Mouse (Mus musculus): ENCODE measurements around the gene Mettl16. TPM values are rescaled to one million over a fixed set of nuclear protein-coding genes. Genes with fewer than 3 reads are reported as not detected.

Mettl16 gene
- polyA plus RNA-seq, 1 experiment from 2014 or later, result 55.2 TPM

DNA sequence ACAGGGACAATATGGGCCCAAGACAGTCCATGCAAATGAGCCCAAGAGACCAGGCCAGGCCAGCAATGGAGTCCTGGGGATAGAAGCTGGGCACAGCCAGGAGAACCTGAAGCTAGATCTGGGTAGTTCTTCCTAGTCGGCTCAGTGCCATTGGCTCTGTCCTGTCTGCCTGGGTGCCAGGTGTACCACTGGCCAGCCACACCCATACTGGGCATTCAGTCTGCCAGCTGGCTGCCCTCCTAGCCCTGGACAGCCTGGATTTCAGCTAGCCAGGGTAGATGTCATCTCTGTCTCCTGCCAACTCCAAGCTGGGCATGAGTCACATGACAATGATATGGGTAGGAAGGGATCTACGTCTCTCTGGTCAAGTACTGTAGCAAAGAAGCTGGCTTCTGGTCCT, 96.6 kb downstream of the Mettl16 start:
- Histone ChIP-seq H3K4me2 (no peak overlapping the region), H3K4me1 (peaks cover 31% of the 10 kb centered on the region), H3K27me3 (replicated peaks) (no peaks in the 10 kb centered on the region), H3K4me3 (no peak overlapping the region), H3K27ac (no peak overlapping the region), H3K36me3 (replicated peaks) (peaks cover 18% of the 10 kb centered on the region), H3K9me3 (no peaks in the 10 kb centered on the region), H3K9ac (no peak overlapping the region)
- no peak for ATAC-seq (replicated peaks)
- 90% methylated on average over 2 of the region's 2 CpGs for WGBS

GRCm38 (mm10) chr11:74868046-74868760, 97.6 kb downstream of the Mettl16 start:
- Histone ChIP-seq H3K4me3 (no peak overlapping the region), H3K27me3 (replicated peaks) (no peaks in the 10 kb centered on the region), H3K4me2 (no peak overlapping the region), H3K36me3 (replicated peaks) (peaks cover 18% of the 10 kb centered on the region), H3K9ac (no peak overlapping the region), H3K27ac (peak overlapping the region; percentile 80; the same call in 1 of the 2 replicates), H3K4me1 (peaks cover 31% of the 10 kb centered on the region), H3K9me3 (no peaks in the 10 kb centered on the region)
- 87% methylated on average over 13 of the region's 13 CpGs for WGBS
- no peak for ATAC-seq (replicated peaks)

- Histone ChIP-seq H3K27me3 (replicated peaks) (no peaks in the 10 kb centered on the region), H3K4me1 (peaks cover 31% of the 10 kb centered on the region), H3K4me2 (0 out of 2 replicates have a peak overlapping the region, but pooled peaks have one; percentile 0), H3K9ac (no peak overlapping the region), H3K9me3 (no peaks in the 10 kb centered on the region), H3K27ac (peak overlapping the region; percentile 80), H3K36me3 (replicated peaks) (peaks cover 13% of the 10 kb centered on the region), H3K4me3 (no peak overlapping the region)
- peak; percentile 82 for ATAC-seq (replicated peaks)
- 64% methylated on average over 6 of the region's 6 CpGs for WGBS
Observed at GRCm38 (mm10) chr11:74869603-74870002, 99.0 kb downstream of the Mettl16 start.

- peak overlapping the region; percentile 80 for H3K27ac ChIP-seq
- H3K4me2 ChIP-seq, result no peak overlapping the region
- H3K9ac ChIP-seq, result no peak overlapping the region
Observed at GRCm38 (mm10) chr11:74870544-74870943, 99.9 kb downstream of the Mettl16 start.

DNA sequence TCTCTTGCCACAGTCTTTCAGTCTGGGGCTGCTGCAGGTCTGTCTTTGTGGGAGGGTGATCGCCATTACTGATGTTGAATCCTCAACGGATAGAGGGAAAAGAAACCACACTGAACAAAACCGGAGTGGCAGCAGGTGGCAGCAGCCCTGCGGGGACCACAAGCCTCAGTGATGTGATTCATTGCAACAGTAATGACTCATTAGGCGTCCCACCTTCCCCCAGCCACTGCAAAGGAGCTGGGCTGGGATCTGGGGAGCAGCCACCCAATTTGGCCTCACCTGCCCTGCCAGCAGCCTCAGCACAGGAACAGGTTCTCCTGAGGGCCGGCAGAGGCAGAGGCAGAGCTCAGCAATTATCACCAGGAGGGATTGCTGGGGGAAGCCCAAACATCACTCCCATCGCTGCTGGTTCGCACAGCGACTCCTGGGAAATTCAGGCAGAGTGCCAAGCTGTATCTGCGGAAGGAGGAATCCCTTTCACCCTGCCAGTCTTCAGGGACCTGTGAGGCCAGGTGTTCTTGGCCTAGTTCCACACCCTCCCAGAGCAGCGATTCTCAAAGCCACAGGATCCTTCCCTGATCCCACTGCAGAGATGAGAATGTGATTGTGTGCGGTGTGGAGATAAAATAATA, 100.5 kb downstream of the Mettl16 start:
- peak overlapping the region; percentile 30; the same call in 1 of the 2 replicates for H3K4me2 ChIP-seq
- H3K27ac ChIP-seq, result peak overlapping the region; percentile 80
- no peaks in the 10 kb centered on the region for H3K27me3 ChIP-seq (replicated peaks)
- peak overlapping the region; percentile 38 for H3K9ac ChIP-seq
- WGBS, result 14% methylated on average over 12 of the region's 12 CpGs
- no peak overlapping the region for H3K4me3 ChIP-seq
- no peak for ATAC-seq (replicated peaks)
- H3K9me3 ChIP-seq, result no peaks in the 10 kb centered on the region
- H3K4me1 ChIP-seq, result peaks cover 35% of the 10 kb centered on the region
- peaks cover 6% of the 10 kb centered on the region for H3K36me3 ChIP-seq (replicated peaks)

More at GRCm38 (mm10) chr11:74870544-74870943, 99.9 kb downstream of the Mettl16 start:
- no peaks in the 10 kb centered on the region for H3K9me3 ChIP-seq
- no peak for ATAC-seq (replicated peaks)
- H3K36me3 ChIP-seq (replicated peaks), result peaks cover 6% of the 10 kb centered on the region
- no peak overlapping the region for H3K4me3 ChIP-seq
- 78% methylated on average over 4 of the region's 4 CpGs for WGBS
- no peaks in the 10 kb centered on the region for H3K27me3 ChIP-seq (replicated peaks)
- H3K4me1 ChIP-seq, result peaks cover 31% of the 10 kb centered on the region

- Histone ChIP-seq H3K27me3 (replicated peaks) (no peaks in the 10 kb centered on the region), H3K4me1 (peaks cover 38% of the 10 kb centered on the region)
- 72% methylated on average over 3 of the region's 3 CpGs for WGBS
Observed at GRCm38 (mm10) chr11:74874630-74875029, 104.0 kb downstream of the Mettl16 start.

GRCm38 (mm10) chr11:74876801-74877200, 106.2 kb downstream of the Mettl16 start:
- H3K4me1 ChIP-seq, result peaks cover 20% of the 10 kb centered on the region
- H3K27me3 ChIP-seq (replicated peaks), result no peaks in the 10 kb centered on the region
- no peak overlapping the region for H3K9ac ChIP-seq
- H3K4me2 ChIP-seq, result peak overlapping the region; percentile 39
- H3K27ac ChIP-seq, result peak overlapping the region; percentile 82
- WGBS, result 0% methylated on average over 9 of the region's 9 CpGs
- no peaks in the 10 kb centered on the region for H3K9me3 ChIP-seq
- ATAC-seq (replicated peaks), result peak; percentile 90
- no peaks in the 10 kb centered on the region for H3K36me3 ChIP-seq (replicated peaks)
- peak overlapping the region; percentile 11 for H3K4me3 ChIP-seq

More at GRCm38 (mm10) chr11:74874630-74875029, 104.0 kb downstream of the Mettl16 start:
- Histone ChIP-seq H3K27ac (no peak overlapping the region), H3K4me2 (no peak overlapping the region), H3K36me3 (replicated peaks) (no peaks in the 10 kb centered on the region), H3K9ac (no peak overlapping the region), H3K4me3 (no peak overlapping the region), H3K9me3 (no peaks in the 10 kb centered on the region)
- no peak for ATAC-seq (replicated peaks)

Small RNAs within 50 kb of the gene (microRNA-seq; reads per million reads assigned to microRNA genes)
- gene Mir6926, result not detected

Other genes starting within 250 kb of the Mettl16 start
- 14.5 and 15.8 TPM in 2 replicates for gene Rap1gap2, start 159.9 kb upstream of the Mettl16 start, polyA plus RNA-seq (2015; fragmentation: Nextera tagmentation; extraction: Ambion mirVana)
- gene Ccdc92b, start 151.2 kb upstream of the Mettl16 start, polyA plus RNA-seq (2015; fragmentation: Nextera tagmentation; extraction: Ambion mirVana), result 3.3 and 4.0 TPM in 2 replicates
- gene Cluh, start 121.3 kb upstream of the Mettl16 start, polyA plus RNA-seq (2015; fragmentation: Nextera tagmentation; extraction: Ambion mirVana), result 18.2 TPM in 2 replicates
- 45.0 and 47.9 TPM in 2 replicates for gene Pafah1b1, start 46.2 kb upstream of the Mettl16 start, polyA plus RNA-seq (2015; fragmentation: Nextera tagmentation; extraction: Ambion mirVana)
- gene Mnt, start 60.1 kb downstream of the Mettl16 start, polyA plus RNA-seq (2015; fragmentation: Nextera tagmentation; extraction: Ambion mirVana), result 9.9 and 10.2 TPM in 2 replicates
- 31.2 and 33.9 TPM in 2 replicates for gene Sgsm2, start 126.2 kb downstream of the Mettl16 start, polyA plus RNA-seq (2015; fragmentation: Nextera tagmentation; extraction: Ambion mirVana)
- gene Tsr1, start 127.2 kb downstream of the Mettl16 start, polyA plus RNA-seq (2015; fragmentation: Nextera tagmentation; extraction: Ambion mirVana), result 26.3 and 28.6 TPM in 2 replicates
- 16.0 and 17.1 TPM in 2 replicates for gene Smg6, start 155.0 kb downstream of the Mettl16 start, polyA plus RNA-seq (2015; fragmentation: Nextera tagmentation; extraction: Ambion mirVana)
- gene Srr, start 155.1 kb downstream of the Mettl16 start, polyA plus RNA-seq (2015; fragmentation: Nextera tagmentation; extraction: Ambion mirVana), result 38.6 and 40.4 TPM in 2 replicates